Mouse (Mus musculus): Measurements from ENCODE around the gene Ces1c. TPM values are rescaled to one million over a fixed set of nuclear protein-coding genes. Genes with fewer than 3 reads are reported as not detected.

Gene Ces1c
- polyA plus RNA-seq, 1 experiment from 2014 or later: not detected

DNA sequence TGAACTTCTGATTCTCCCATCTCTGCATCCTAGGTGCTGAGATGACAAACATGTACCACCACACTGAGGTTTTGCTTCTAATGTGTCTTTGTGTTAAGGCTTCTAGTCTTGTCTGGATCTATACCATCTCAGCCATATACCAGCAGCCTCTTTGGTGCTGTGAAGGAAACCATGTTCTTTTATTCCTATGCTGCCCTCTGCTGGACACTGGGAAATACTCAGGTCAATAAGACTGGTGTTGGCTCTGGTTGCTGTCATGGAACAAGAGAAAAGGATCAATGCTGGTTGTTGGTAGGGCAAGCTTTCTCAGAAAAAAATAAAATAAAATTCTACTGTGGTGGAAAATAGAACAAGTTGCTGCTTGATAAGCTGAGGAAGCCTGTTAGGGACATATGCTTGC, 35.7 kb downstream of the Ces1c start:
- Histone ChIP-seq H3K4me3 (no peak overlapping the region), H3K4me1 (no peaks in the 10 kb centered on the region), H3K27me3 (no peaks in the 10 kb centered on the region), H3K9ac (no peak overlapping the region), H3K36me3 (no peaks in the 10 kb centered on the region), H3K4me2 (replicated peaks) (no peak overlapping the region), H3K9me3 (no peaks in the 10 kb centered on the region), H3K27ac (no peak overlapping the region)
- ATAC-seq (ENCODE audit: low FRiP score, low read depth): no peak; the same call in 1 of the 2 replicates

DNA sequence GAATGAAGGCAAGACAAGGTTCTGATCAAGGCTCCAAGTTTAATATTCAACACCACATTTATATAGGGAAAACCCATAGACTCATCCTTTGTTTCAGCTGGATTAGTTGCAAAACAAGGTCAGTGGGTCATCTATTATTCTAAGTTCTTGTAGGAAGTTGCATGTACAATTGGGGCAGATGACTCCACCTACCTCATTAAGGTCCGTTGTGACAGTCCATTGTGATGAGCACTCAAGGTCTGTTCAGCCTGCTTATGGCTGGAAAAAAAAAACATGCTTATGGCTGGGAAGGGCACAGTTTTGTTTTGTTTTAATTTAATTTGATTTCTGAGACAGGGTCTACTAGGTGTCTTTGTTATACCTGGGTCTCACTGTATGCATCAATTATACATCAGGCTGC, 39.8 kb downstream of the Ces1c start:
- 71% methylated on average over 1 of the region's 1 CpGs for WGBS
- no peaks in the 10 kb centered on the region for H3K9me3 ChIP-seq
- no peak for ATAC-seq (ENCODE audit: low FRiP score, low read depth)
- no peak overlapping the region for H3K27ac ChIP-seq
- no peaks in the 10 kb centered on the region for H3K36me3 ChIP-seq
- no peak overlapping the region for H3K9ac ChIP-seq
- peaks cover 9% of the 10 kb centered on the region for H3K4me1 ChIP-seq
- no peak overlapping the region for H3K4me3 ChIP-seq
- H3K27me3 ChIP-seq: no peaks in the 10 kb centered on the region
- H3K4me2 ChIP-seq (replicated peaks): no peak overlapping the region

DNA sequence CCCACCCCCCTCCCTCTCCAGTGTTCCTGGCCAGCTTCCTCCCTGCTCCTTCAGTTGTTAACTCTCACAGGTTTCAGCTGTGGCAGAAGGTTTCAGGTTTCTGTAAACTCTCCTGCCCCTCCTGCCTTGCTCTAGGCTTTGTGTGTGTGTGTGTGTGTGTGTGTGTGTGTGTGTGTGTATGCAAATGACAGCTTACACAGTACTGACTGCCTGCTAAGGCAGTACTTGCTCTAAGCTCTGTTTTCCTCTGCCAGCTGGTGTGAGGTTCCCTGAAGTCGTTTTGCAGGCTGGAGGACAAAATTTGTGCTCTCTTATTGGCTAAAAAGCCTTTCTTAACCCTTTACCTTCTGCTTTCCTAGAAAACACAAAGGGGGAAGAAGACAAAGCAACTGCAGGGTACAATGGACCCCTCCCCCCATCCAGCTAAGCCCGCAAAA, 42.4 kb downstream of the Ces1c start:
- Histone ChIP-seq H3K4me3 (no peak overlapping the region; the same call in 1 of the 2 replicates), H3K27me3 (no peaks in the 10 kb centered on the region), H3K4me1 (peaks cover 9% of the 10 kb centered on the region), H3K9ac (no peak overlapping the region), H3K27ac (peak overlapping the region; percentile 44; the same call in 1 of the 2 replicates), H3K36me3 (no peaks in the 10 kb centered on the region), H3K4me2 (replicated peaks) (peak overlapping the region; percentile 53), H3K9me3 (no peaks in the 10 kb centered on the region)
- ATAC-seq (ENCODE audit: low FRiP score, low read depth): peak; percentile 92
- WGBS: 2% methylated on average over 2 of the region's 2 CpGs

DNA sequence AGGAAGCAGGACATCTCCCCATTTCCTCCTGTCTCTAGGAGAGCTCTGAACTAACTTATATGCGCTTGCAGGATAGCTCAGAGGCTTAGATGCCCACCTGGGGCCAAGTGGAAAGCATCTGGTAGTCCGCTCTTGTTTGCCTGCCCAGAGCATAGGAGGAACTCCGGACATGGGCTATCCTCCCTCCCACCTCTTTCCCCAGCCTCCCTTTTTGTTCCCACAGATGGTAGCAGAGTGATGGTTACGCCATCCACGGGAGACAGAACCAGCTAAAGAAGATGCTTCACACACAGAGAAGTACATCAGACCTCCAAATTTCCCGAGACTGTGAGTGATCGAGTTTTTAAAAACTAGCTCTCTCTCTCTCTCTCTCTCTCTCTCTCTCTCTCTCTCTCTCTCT, 42.9 kb downstream of the Ces1c start:
- H3K27ac ChIP-seq: no peak overlapping the region
- peak overlapping the region; percentile 53 for H3K4me2 ChIP-seq (replicated peaks)

DNA sequence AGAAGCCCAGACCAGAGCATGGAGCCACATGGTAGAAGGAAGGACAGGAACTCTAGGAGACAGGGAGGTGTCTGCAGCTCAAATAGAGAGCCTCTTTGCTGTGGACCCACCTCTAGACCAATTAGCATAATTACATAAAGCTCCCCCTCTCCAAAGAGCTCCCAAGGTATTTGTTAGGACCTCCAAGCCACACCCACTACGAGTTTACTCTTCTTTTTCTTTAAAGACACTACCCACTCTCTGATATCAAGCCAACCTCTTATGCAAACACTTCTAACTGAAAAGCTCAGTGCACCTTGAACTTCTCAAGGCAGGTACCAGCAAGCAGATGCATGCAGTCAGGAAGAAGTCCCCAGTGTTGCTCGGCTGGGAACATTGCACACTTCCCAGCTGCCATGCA, 51.2 kb downstream of the Ces1c start, which contains the start of gene Ces1b:
Ces1b (minus strand) TSS at position 131 of the 400 bp plus-strand sequence.
- Histone ChIP-seq H3K27ac (no peak within 1 kb of the TSS), H3K4me3 (no peak within 1 kb of the TSS), H3K9ac (no peak within 1 kb of the TSS), H3K36me3 (no peaks in the 10 kb centered on the region), H3K27me3 (no peaks in the 10 kb centered on the region), H3K9me3 (no peaks in the 10 kb centered on the region), H3K4me1 (no peaks in the 10 kb centered on the region), H3K4me2 (replicated peaks) (no peak within 1 kb of the TSS)
- ATAC-seq (ENCODE audit: low FRiP score, low read depth): no peak
- WGBS: 79% methylated on average over 2 of the region's 2 CpGs

More for the DNA sequence above, 42.9 kb downstream of the Ces1c start:
- Histone ChIP-seq H3K4me3 (peak overlapping the region; percentile 28), H3K36me3 (no peaks in the 10 kb centered on the region), H3K4me1 (peaks cover 9% of the 10 kb centered on the region), H3K27me3 (no peaks in the 10 kb centered on the region), H3K9me3 (no peaks in the 10 kb centered on the region), H3K9ac (peak overlapping the region; percentile 45; the same call in 1 of the 2 replicates)
- 23% methylated on average over 7 of the region's 7 CpGs for WGBS
- no peak for ATAC-seq (ENCODE audit: low FRiP score, low read depth)

DNA sequence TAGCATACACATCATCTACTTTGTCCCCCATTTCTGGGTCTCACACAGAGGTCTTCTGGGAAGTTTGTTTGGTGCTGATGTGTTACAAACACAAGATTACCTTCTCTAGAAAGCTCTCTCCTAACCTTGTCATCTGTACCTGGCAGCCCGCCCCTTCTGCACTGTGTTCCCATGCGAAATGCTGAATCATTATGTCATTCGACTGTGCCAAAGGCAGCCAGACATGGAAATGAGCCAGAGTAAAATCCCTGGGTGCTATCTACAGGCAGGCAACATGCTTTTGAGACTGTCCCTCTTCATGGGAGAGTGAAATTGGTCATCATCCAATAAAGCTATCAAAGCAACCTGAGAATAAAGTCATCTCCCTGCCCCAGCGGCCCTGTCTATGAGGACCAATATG, 55.8 kb downstream of the Ces1c start:
- H3K27me3 ChIP-seq: no peaks in the 10 kb centered on the region
- 86% methylated on average over 4 of the region's 4 CpGs for WGBS

DNA sequence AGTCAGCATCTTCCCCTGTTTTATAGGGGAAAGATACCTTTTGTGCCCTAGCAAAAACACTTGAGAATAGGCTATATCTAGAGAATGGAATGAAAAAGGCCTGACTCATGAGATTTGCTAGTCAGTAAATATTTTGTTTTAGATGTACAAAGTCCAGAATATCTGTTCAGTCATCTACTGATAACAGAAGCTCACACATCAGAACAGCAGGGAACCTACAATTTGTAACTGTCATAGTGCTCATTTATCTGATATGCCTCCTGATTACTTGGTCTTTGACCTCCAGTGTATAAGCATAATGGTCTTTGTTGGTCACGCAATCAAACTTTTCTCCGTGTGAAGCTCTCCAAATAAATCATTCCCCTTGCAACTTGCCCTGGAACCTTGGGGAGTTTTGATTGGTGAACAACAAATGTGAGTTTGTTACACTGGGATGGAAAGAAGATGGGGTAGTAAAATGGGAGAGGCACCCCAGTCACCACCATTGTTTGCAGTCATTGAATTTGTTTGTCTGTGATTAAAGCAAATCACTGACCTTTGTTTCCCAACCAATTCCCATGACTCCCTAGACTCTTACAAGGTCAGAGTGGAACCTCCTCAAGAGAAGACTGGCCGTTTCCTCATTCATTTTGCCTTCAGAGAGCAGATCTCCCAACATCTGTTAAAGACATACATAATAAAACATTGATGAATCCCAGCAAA, 67.5 kb downstream of the Ces1c start:
- Histone ChIP-seq H3K36me3 (no peaks in the 10 kb centered on the region), H3K4me2 (replicated peaks) (no peak overlapping the region), H3K4me3 (no peak overlapping the region), H3K27me3 (no peaks in the 10 kb centered on the region), H3K9ac (no peak overlapping the region), H3K27ac (no peak overlapping the region), H3K9me3 (no peaks in the 10 kb centered on the region), H3K4me1 (no peaks in the 10 kb centered on the region)
- ATAC-seq (ENCODE audit: low FRiP score, low read depth): no peak
- 72% methylated on average over 3 of the region's 3 CpGs for WGBS

More for the DNA sequence above, 55.8 kb downstream of the Ces1c start:
- no peak overlapping the region for H3K27ac ChIP-seq
- H3K4me3 ChIP-seq: no peak overlapping the region
- no peak overlapping the region for H3K9ac ChIP-seq
- no peaks in the 10 kb centered on the region for H3K9me3 ChIP-seq
- H3K36me3 ChIP-seq: no peaks in the 10 kb centered on the region
- no peak for ATAC-seq (ENCODE audit: low FRiP score, low read depth)
- no peaks in the 10 kb centered on the region for H3K4me1 ChIP-seq
- H3K4me2 ChIP-seq (replicated peaks): no peak overlapping the region

DNA sequence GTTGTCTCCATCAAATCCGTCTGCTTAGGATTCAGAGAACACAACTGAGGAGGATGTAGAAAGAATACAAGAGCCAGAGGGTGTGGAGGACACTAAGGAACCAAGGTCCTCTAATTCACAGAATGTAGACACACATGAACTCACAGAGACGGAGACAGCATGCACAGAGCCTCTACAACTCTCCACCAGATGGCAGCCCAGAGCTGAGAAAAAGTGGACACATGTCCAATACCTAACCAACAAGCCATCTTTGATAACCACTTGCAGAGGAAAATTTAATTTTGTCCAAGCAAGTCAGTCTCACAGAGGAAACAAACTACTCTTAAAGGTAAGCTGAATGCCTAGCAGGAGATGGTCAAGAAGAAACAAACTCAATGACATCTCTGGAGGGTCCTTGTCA, 71.9 kb downstream of the Ces1c start:
- no peak overlapping the region for H3K4me3 ChIP-seq
- H3K4me2 ChIP-seq (replicated peaks): no peak overlapping the region
- no peak for ATAC-seq (ENCODE audit: low FRiP score, low read depth)
- H3K27ac ChIP-seq: no peak overlapping the region
- no peaks in the 10 kb centered on the region for H3K27me3 ChIP-seq
- H3K9me3 ChIP-seq: no peaks in the 10 kb centered on the region
- 17% methylated on average over 2 of the region's 2 CpGs for WGBS
- no peaks in the 10 kb centered on the region for H3K36me3 ChIP-seq
- H3K4me1 ChIP-seq: no peaks in the 10 kb centered on the region
- no peak overlapping the region for H3K9ac ChIP-seq

DNA sequence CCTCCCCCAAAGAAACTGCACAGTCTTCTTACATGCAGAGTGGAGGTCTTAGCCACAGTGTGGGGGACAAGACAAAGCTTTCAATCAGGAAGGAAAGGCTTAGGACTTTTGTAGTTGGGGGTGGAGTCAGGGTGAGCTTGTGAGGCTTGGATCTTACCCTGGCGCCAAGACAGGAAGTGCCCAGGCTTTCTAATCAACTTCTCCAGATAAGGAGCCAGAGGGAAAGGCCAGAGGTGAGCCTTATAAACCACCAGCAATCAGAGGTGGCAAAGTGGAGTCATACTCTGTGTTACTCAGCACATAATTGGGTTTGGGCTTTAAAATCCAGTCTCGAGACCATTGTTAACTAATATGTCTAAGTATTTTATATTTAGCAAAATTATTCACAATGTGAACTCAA, 75.8 kb downstream of the Ces1c start:
- Histone ChIP-seq H3K36me3 (no peaks in the 10 kb centered on the region), H3K4me2 (replicated peaks) (no peak overlapping the region), H3K27me3 (no peaks in the 10 kb centered on the region), H3K27ac (no peak overlapping the region), H3K4me1 (no peaks in the 10 kb centered on the region), H3K4me3 (no peak overlapping the region), H3K9ac (no peak overlapping the region), H3K9me3 (no peaks in the 10 kb centered on the region)
- 32% methylated on average over 2 of the region's 2 CpGs for WGBS
- no peak for ATAC-seq (ENCODE audit: low FRiP score, low read depth)

Other genes with a start within 250 kb of the Ces1c start
- gene Capns2, start 229.9 kb downstream of the Ces1c start, polyA plus RNA-seq (2015; fragmentation: Nextera tagmentation; extraction: Ambion mirVana): 4.5 and 6.4 TPM in 2 replicates
- gene Slc6a2, start 171.2 kb downstream of the Ces1c start, polyA plus RNA-seq (2015; fragmentation: Nextera tagmentation; extraction: Ambion mirVana): 0.03 and 0.04 TPM in 2 replicates
- 0.09 TPM in 1 of 2 replicates, not detected in the other for gene Ces1a, start 83.1 kb downstream of the Ces1c start, polyA plus RNA-seq (2015; fragmentation: Nextera tagmentation; extraction: Ambion mirVana)
- gene Ces1b, start 51.3 kb downstream of the Ces1c start, polyA plus RNA-seq (2015; fragmentation: Nextera tagmentation; extraction: Ambion mirVana): not detected in 2 replicates
- 0.31 TPM in 1 of 2 replicates, not detected in the other for gene Ces1d, start 66.6 kb upstream of the Ces1c start, polyA plus RNA-seq (2015; fragmentation: Nextera tagmentation; extraction: Ambion mirVana)
- gene Ces1e, start 98.3 kb upstream of the Ces1c start, polyA plus RNA-seq (2015; fragmentation: Nextera tagmentation; extraction: Ambion mirVana): not detected in 2 replicates
- 0.32 TPM in 1 of 2 replicates, not detected in the other for gene Ces1f, start 148.5 kb upstream of the Ces1c start, polyA plus RNA-seq (2015; fragmentation: Nextera tagmentation; extraction: Ambion mirVana)
- not detected in 2 replicates for gene Ces1g, start 206.0 kb upstream of the Ces1c start, polyA plus RNA-seq (2015; fragmentation: Nextera tagmentation; extraction: Ambion mirVana)
- not detected in 2 replicates for gene Ces1h, start 248.4 kb upstream of the Ces1c start, polyA plus RNA-seq (2015; fragmentation: Nextera tagmentation; extraction: Ambion mirVana)